Mouse (Mus musculus): ENCODE measurements around the gene Anks1. TPM values are rescaled to one million over a fixed set of nuclear protein-coding genes. Genes with fewer than 3 reads are reported as not detected.

Gene Anks1
- polyA plus RNA-seq (2014; fragmentation: Illumina TruSeq; extraction: RNeasy Lipid Tissue Mini Kit (QIAGEN cat#74804); ENCODE audit: low replicate concordance): 1.2 TPM

GRCm38 (mm10) chr17:27908888-27909621 lies at the start of gene Anks1:
Anks1 (plus strand) TSS chr17:27909306.

DNA sequence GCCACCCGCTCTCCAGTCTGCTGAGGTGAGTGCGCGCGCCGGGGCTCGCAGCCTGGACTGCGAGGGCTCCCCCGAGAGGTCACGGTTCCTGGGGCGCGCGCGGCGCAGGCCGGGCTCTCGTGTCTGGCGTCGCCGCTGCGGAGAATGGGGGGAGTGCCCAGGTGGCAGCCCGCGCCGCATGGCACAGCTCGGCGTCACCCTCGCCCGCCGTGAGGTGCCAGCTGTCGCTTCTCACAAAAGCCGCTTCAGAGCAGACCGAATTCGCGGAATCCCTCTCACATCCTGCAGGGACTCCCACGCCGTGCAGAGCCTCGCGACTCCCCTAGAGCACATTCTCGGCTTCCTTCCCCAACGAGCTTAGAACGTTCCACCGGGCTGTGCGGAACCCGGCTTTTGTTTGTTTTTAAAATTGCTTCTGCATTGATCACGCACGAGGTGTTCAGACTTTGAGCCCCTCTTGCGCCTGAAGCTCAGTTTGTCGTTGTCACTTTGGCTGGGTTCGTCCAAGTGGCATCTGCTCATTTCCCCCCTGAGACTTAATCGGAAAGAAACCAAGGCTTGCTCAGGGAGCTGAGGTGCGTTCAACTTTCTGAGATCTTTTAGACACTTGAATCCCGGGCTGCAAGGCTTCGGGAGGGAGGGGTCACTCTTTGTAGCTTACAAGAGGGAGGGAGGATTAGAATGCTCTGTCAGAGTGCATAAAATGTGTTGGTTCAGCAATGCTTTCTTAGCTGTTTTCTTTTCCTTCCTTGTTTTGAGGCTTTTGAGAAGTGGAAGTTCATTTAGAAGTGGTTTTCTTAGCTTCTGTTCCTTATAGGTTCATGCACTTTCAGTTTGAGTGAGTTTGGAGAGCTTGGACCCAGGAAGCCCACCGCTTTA lies 755 bp downstream of the Anks1 start, which contains the start of gene Taf11:
Taf11 (minus strand) TSS at position 223 of the 879 bp plus-strand sequence.

DNA sequence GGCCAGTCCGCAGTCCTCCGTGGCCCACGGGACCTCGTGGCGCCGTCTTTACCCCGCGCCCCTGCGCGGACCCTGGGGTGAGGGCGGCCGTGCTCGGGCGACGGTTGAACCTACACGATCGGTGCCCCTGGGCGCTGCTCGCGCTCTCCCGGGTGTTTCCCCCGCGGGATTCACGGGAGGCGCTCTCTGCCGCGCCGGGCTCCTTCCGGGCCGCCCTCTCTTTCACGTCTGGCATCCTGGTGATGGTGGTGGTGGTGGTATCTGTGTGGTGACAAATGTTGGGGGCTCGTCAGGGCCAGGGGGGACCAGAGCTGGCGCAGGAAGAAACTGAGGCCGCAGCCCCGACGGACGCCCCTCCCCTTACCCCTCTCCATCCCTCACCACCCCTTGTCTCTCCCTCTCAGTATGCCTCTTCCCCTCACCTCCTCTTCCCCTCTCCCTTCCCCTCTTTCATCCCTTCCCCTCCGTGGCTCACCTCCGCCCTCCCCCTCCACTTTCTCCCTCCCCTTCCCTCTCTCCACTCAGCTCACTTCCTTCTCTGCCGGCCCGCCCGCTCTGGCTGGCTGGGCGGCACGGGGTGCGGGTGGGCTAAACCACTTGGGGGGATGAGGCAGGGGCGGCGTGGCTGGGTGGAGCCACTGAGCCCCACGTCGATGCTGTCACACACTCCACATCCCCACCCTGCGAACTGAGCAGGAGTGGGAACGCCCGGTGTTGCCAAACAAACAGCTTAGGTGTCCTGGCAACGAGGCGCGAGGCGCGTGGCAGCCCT lies 171.1 kb downstream of the Anks1 start, which contains the start of gene Tcp11:
Tcp11 (minus strand) TSS at position 595 of the 772 bp plus-strand sequence.

Other genes starting within 250 kb of the Anks1 start
- not detected for gene Spdef, start 180.4 kb upstream of the Anks1 start, polyA plus RNA-seq (2014; fragmentation: Illumina TruSeq; extraction: RNeasy Lipid Tissue Mini Kit (QIAGEN cat#74804); ENCODE audit: low replicate concordance)
- 45.7 TPM for gene D17Wsu92e, start 88.7 kb upstream of the Anks1 start, polyA plus RNA-seq (2014; fragmentation: Illumina TruSeq; extraction: RNeasy Lipid Tissue Mini Kit (QIAGEN cat#74804); ENCODE audit: low replicate concordance)
- gene Snrpc, start 71.2 kb upstream of the Anks1 start, polyA plus RNA-seq (2014; fragmentation: Illumina TruSeq; extraction: RNeasy Lipid Tissue Mini Kit (QIAGEN cat#74804); ENCODE audit: low replicate concordance): 35.8 TPM
- 0.82 TPM for gene Uhrf1bp1, start 52.9 kb upstream of the Anks1 start, polyA plus RNA-seq (2014; fragmentation: Illumina TruSeq; extraction: RNeasy Lipid Tissue Mini Kit (QIAGEN cat#74804); ENCODE audit: low replicate concordance)
- 15.4 TPM for gene Taf11, start 538 bp downstream of the Anks1 start, polyA plus RNA-seq (2014; fragmentation: Illumina TruSeq; extraction: RNeasy Lipid Tissue Mini Kit (QIAGEN cat#74804); ENCODE audit: low replicate concordance)
- not detected for gene Tcp11, start 171.3 kb downstream of the Anks1 start, polyA plus RNA-seq (2014; fragmentation: Illumina TruSeq; extraction: RNeasy Lipid Tissue Mini Kit (QIAGEN cat#74804); ENCODE audit: low replicate concordance)
- 0.15 TPM for gene Scube3, start 232.8 kb downstream of the Anks1 start, polyA plus RNA-seq (2014; fragmentation: Illumina TruSeq; extraction: RNeasy Lipid Tissue Mini Kit (QIAGEN cat#74804); ENCODE audit: low replicate concordance)